ENCODE assay signal across 8 mouse cellular contexts in genomic region chr19:29523701-29524100, GRCm38 (mm10). TPM values are rescaled to one million over a fixed set of nuclear protein-coding genes. Genes with fewer than 3 reads are reported as not detected.
A peak's percentile ranks its signal among the peaks of the same experiment; 100 is the strongest.
DNase-seq lines count a peak whose midpoint lies in the region; ATAC-seq and TF ChIP-seq lines count a peak whose summit lies in the region.

No protein-coding gene starts in this region.

- H3K9me3 ChIP-seq in embryonic facial prominence, embryonic 10.5 days = peaks cover 2% of the 10 kb centered on the region; the same call in 1 of the 2 replicates
- H3K9me3 ChIP-seq in intestine, embryonic 16.5 days (ENCODE audit: control insufficient read depth, low read length) = 0 out of 2 replicates have a peak, but pooled peaks cover 2% of the 10 kb centered on the region
- peaks cover 1% of the 10 kb centered on the region; the same call in 1 of the 2 replicates for H3K9me3 ChIP-seq in neural tube, embryonic 15.5 days (replicated peaks)

- peaks cover 11% of the 10 kb centered on the region for H3K36me3 ChIP-seq in embryonic facial prominence, embryonic 10.5 days (replicated peaks)
- no peaks in the 10 kb centered on the region for H3K36me3 ChIP-seq in intestine, embryonic 16.5 days (ENCODE audit: control insufficient read depth, insufficient read depth, low read length)
- no peaks in the 10 kb centered on the region for H3K36me3 ChIP-seq in neural tube, embryonic 15.5 days

- H3K27ac ChIP-seq in embryonic facial prominence, embryonic 10.5 days (replicated peaks) = peak overlapping the region; percentile 98; the same call in 1 of the 2 replicates
- H3K27ac ChIP-seq in intestine, embryonic 16.5 days (ENCODE audit: low read length) = no peak overlapping the region
- H3K27ac ChIP-seq in neural tube, embryonic 15.5 days (replicated peaks) = no peak overlapping the region

- H3K27me3 ChIP-seq in embryonic facial prominence, embryonic 10.5 days (replicated peaks; ENCODE audit: low read depth, poor library complexity, severe bottlenecking) = no peaks in the 10 kb centered on the region
- no peaks in the 10 kb centered on the region for H3K27me3 ChIP-seq in intestine, embryonic 16.5 days (replicated peaks; ENCODE audit: control insufficient read depth, insufficient read depth, low read length)
- H3K27me3 ChIP-seq in neural tube, embryonic 15.5 days (replicated peaks) = no peaks in the 10 kb centered on the region

- peak overlapping the region; percentile 96 for H3K9ac ChIP-seq in intestine, embryonic 16.5 days (ENCODE audit: low read depth, low read length)
- peak overlapping the region; percentile 76; the same call in 1 of the 2 replicates for H3K9ac ChIP-seq in neural tube, embryonic 15.5 days (replicated peaks)

- peak overlapping the region; percentile 66 for H3K4me2 ChIP-seq in intestine, embryonic 16.5 days (ENCODE audit: low read depth, low read length)
- peak overlapping the region; percentile 84 for H3K4me2 ChIP-seq in neural tube, embryonic 15.5 days

- no peak for DNase-seq in lung, adult 2 months
- DNase-seq in lung, postnatal 25 days (ENCODE audit: low spot score) = no peak
- no peak for DNase-seq in embryonic facial prominence, embryonic 10.5 days (ENCODE audit: low spot score)
- no peak for DNase-seq in embryo, embryonic 9.5 days (ENCODE audit: extremely low spot score)
- DNase-seq in adrenal gland, postnatal 25 days = no peak
- no peak for DNase-seq in left cerebral cortex, adult 18-20 months (ENCODE audit: low spot score in 2 of 2)

- no peak for TF ChIP-seq CTCF in lung, adult 2 months (IDR thresholded peaks at IDR 0.05; ENCODE audit: insufficient read depth, low read length)

- 37% methylated on average over 5 of the region's 5 CpGs for WGBS in lung, adult 2 months
- WGBS in embryonic facial prominence, embryonic 10.5 days = 36% methylated on average over 5 of the region's 5 CpGs
- 38% methylated on average over 5 of the region's 5 CpGs for WGBS in intestine, embryonic 16.5 days
- 50% methylated on average over 5 of the region's 5 CpGs for WGBS in neural tube, embryonic 15.5 days

- no peak for TF ChIP-seq POLR2A in lung, adult 2 months (IDR thresholded peaks at IDR 0.05; ENCODE audit: borderline replicate concordance, extremely low read depth, low read depth, low read length)

- H3K4me1 ChIP-seq in lung, adult 2 months (ENCODE audit: control insufficient read depth, insufficient read depth, low read length) = peaks cover 9% of the 10 kb centered on the region
- peaks cover 23% of the 10 kb centered on the region for H3K4me1 ChIP-seq in embryonic facial prominence, embryonic 10.5 days
- H3K4me1 ChIP-seq in intestine, embryonic 16.5 days (ENCODE audit: control insufficient read depth, insufficient read depth, low read length) = peaks cover 16% of the 10 kb centered on the region
- H3K4me1 ChIP-seq in neural tube, embryonic 15.5 days = peaks cover 22% of the 10 kb centered on the region

- ATAC-seq in intestine, embryonic 16.5 days = no peak
- no peak for ATAC-seq in neural tube, embryonic 15.5 days (ENCODE audit: low FRiP score)

- H3K4me3 ChIP-seq in lung, adult 2 months (replicated peaks; ENCODE audit: extremely low read depth, low read depth, low read length) = peak overlapping the region; percentile 42
- H3K4me3 ChIP-seq in embryonic facial prominence, embryonic 10.5 days = peak overlapping the region; percentile 97
- H3K4me3 ChIP-seq in intestine, embryonic 16.5 days (ENCODE audit: low read length) = peak overlapping the region; percentile 91
- H3K4me3 ChIP-seq in neural tube, embryonic 15.5 days (replicated peaks) = peak overlapping the region; percentile 76

RNA-seq across cellular contexts. Expression of gene Ric1, which starts 1.6 kb away (rescaled TPM):
- 12.3 and 19.1 TPM in 2 replicates for polyA plus RNA-seq in lung, adult 2 months (2012; rRNA removed)
- polyA plus RNA-seq in embryonic facial prominence, embryonic 10.5 days (2016; fragmentation: Nextera tagmentation; extraction: Ambion mirVana) = 17.1 and 20.0 TPM in 2 replicates
- polyA plus RNA-seq in intestine, embryonic 16.5 days (2015; fragmentation: Nextera tagmentation; extraction: Ambion mirVana) = 8.0 and 9.0 TPM in 2 replicates
- polyA plus RNA-seq in neural tube, embryonic 15.5 days (2015; fragmentation: Nextera tagmentation; extraction: Ambion mirVana) = 13.8 and 14.6 TPM in 2 replicates
- 36.3 and 40.9 TPM in 2 replicates for total RNA-seq in adrenal gland, postnatal 25 days (2021)
- total RNA-seq in left cerebral cortex, adult 18-20 months (2021) = 10 to 100 TPM; 31.3 to 33.2 TPM

Comparison
In these comparisons a context has a peak if more than half of its experiments do, and no peak if none do; other contexts are left out.
1. H3K4me3 ChIP-seq: peak in every context shown above with its lines; median percentile 97 in embryonic facial prominence, embryonic 10.5 days; 91 in intestine, embryonic 16.5 days; 76 in neural tube, embryonic 15.5 days; 42 in lung, adult 2 months.